Mouse (Mus musculus): ENCODE measurements around the gene Wrap53. TPM values are rescaled to one million over a fixed set of nuclear protein-coding genes. Genes with fewer than 3 reads are reported as not detected.
A peak's percentile ranks its signal among the peaks of the same experiment; 100 is the strongest.

Wrap53 gene
- polyA plus RNA-seq, 1 experiment from 2014 or later, result 23.2 TPM

GRCm38 (mm10) chr11:69521526-69522149 is 58.4 kb downstream of the Wrap53 start:
- Histone ChIP-seq H3K9ac (no peak overlapping the region), H3K4me2 (no peak overlapping the region), H3K9me3 (no peaks in the 10 kb centered on the region), H3K27ac (no peak overlapping the region), H3K36me3 (replicated peaks) (no peaks in the 10 kb centered on the region), H3K4me3 (no peak overlapping the region), H3K27me3 (replicated peaks) (no peaks in the 10 kb centered on the region), H3K4me1 (peaks cover 8% of the 10 kb centered on the region)
- 86% methylated on average over 9 of the region's 9 CpGs for WGBS
- ATAC-seq (replicated peaks), result no peak

- no peaks in the 10 kb centered on the region for H3K4me1 ChIP-seq
Observed at GRCm38 (mm10) chr11:69519976-69520375, 60.1 kb downstream of the Wrap53 start.

GRCm38 (mm10) chr11:69516661-69517060 is 63.4 kb downstream of the Wrap53 start:
- Histone ChIP-seq H3K27me3 (replicated peaks) (no peaks in the 10 kb centered on the region), H3K27ac (no peak overlapping the region), H3K9me3 (no peaks in the 10 kb centered on the region), H3K36me3 (replicated peaks) (no peaks in the 10 kb centered on the region), H3K4me3 (no peak overlapping the region), H3K9ac (no peak overlapping the region), H3K4me2 (no peak overlapping the region), H3K4me1 (no peaks in the 10 kb centered on the region)
- 69% methylated on average over 3 of the region's 3 CpGs for WGBS
- no peak for ATAC-seq (replicated peaks)

More at GRCm38 (mm10) chr11:69519976-69520375, 60.1 kb downstream of the Wrap53 start:
- no peaks in the 10 kb centered on the region for H3K36me3 ChIP-seq (replicated peaks)
- H3K4me2 ChIP-seq, result no peak overlapping the region
- no peaks in the 10 kb centered on the region for H3K9me3 ChIP-seq
- H3K9ac ChIP-seq, result no peak overlapping the region
- ATAC-seq (replicated peaks), result no peak
- H3K4me3 ChIP-seq, result no peak overlapping the region
- H3K27ac ChIP-seq, result no peak overlapping the region
- 71% methylated on average over 4 of the region's 4 CpGs for WGBS
- H3K27me3 ChIP-seq (replicated peaks), result no peaks in the 10 kb centered on the region

GRCm38 (mm10) chr11:69516151-69516640 is 63.9 kb downstream of the Wrap53 start:
- no peak for ATAC-seq (replicated peaks)
- Histone ChIP-seq H3K4me2 (no peak overlapping the region), H3K9me3 (no peaks in the 10 kb centered on the region), H3K4me3 (no peak overlapping the region), H3K27me3 (replicated peaks) (no peaks in the 10 kb centered on the region), H3K27ac (no peak overlapping the region), H3K4me1 (no peaks in the 10 kb centered on the region), H3K36me3 (replicated peaks) (no peaks in the 10 kb centered on the region), H3K9ac (no peak overlapping the region)
- WGBS, result 76% methylated on average over 15 of the region's 15 CpGs

- WGBS, result 11% methylated on average over 6 of the region's 6 CpGs
- Histone ChIP-seq H3K27ac (no peak overlapping the region), H3K4me3 (no peak overlapping the region), H3K4me2 (no peak overlapping the region), H3K9ac (no peak overlapping the region), H3K36me3 (replicated peaks) (no peaks in the 10 kb centered on the region), H3K27me3 (replicated peaks) (no peaks in the 10 kb centered on the region), H3K9me3 (no peaks in the 10 kb centered on the region), H3K4me1 (no peaks in the 10 kb centered on the region)
- ATAC-seq (replicated peaks), result 0 out of 2 replicates have a peak, but pooled peaks have one; percentile 62
Observed at GRCm38 (mm10) chr11:69513840-69514239, 66.2 kb downstream of the Wrap53 start.

Other genes with a start within 250 kb of the Wrap53 start
- gene Rnf227, start 239.8 kb downstream of the Wrap53 start, polyA plus RNA-seq (2015; fragmentation: Nextera tagmentation; extraction: Ambion mirVana), result 278 and 308 TPM in 2 replicates
- gene Chd3, start 210.8 kb downstream of the Wrap53 start, polyA plus RNA-seq (2015; fragmentation: Nextera tagmentation; extraction: Ambion mirVana), result 98.2 and 102 TPM in 2 replicates
- gene Naa38, start 184.8 kb downstream of the Wrap53 start, polyA plus RNA-seq (2015; fragmentation: Nextera tagmentation; extraction: Ambion mirVana), result 96.8 and 101 TPM in 2 replicates
- 32.7 and 33.5 TPM in 2 replicates for gene Cyb5d1, start 184.6 kb downstream of the Wrap53 start, polyA plus RNA-seq (2015; fragmentation: Nextera tagmentation; extraction: Ambion mirVana)
- 6.5 and 7.0 TPM in 2 replicates for gene Tmem88, start 182.0 kb downstream of the Wrap53 start, polyA plus RNA-seq (2015; fragmentation: Nextera tagmentation; extraction: Ambion mirVana)
- 41.3 and 45.3 TPM in 2 replicates for gene Kdm6b, start 166.6 kb downstream of the Wrap53 start, polyA plus RNA-seq (2015; fragmentation: Nextera tagmentation; extraction: Ambion mirVana)
- 4.5 and 5.7 TPM in 2 replicates for gene Dnah2, start 31.1 kb downstream of the Wrap53 start, polyA plus RNA-seq (2015; fragmentation: Nextera tagmentation; extraction: Ambion mirVana)
- gene Efnb3, start 20.1 kb downstream of the Wrap53 start, polyA plus RNA-seq (2015; fragmentation: Nextera tagmentation; extraction: Ambion mirVana), result 178 and 188 TPM in 2 replicates
- gene Trp53, start 104 bp upstream of the Wrap53 start, polyA plus RNA-seq (2015; fragmentation: Nextera tagmentation; extraction: Ambion mirVana), result 60.4 and 70.1 TPM in 2 replicates
- 60.0 and 60.9 TPM in 2 replicates for gene Atp1b2, start 25.7 kb upstream of the Wrap53 start, polyA plus RNA-seq (2015; fragmentation: Nextera tagmentation; extraction: Ambion mirVana)
- gene Shbg, start 37.6 kb upstream of the Wrap53 start, polyA plus RNA-seq (2015; fragmentation: Nextera tagmentation; extraction: Ambion mirVana), result not detected in 2 replicates
- gene Sat2, start 41.8 kb upstream of the Wrap53 start, polyA plus RNA-seq (2015; fragmentation: Nextera tagmentation; extraction: Ambion mirVana), result 23.5 and 24.9 TPM in 2 replicates
- gene Fxr2, start 52.7 kb upstream of the Wrap53 start, polyA plus RNA-seq (2015; fragmentation: Nextera tagmentation; extraction: Ambion mirVana), result 40.6 and 47.0 TPM in 2 replicates
- 0.20 TPM in 1 of 2 replicates, not detected in the other for gene Sox15, start 75.1 kb upstream of the Wrap53 start, polyA plus RNA-seq (2015; fragmentation: Nextera tagmentation; extraction: Ambion mirVana)
- gene Mpdu1, start 82.4 kb upstream of the Wrap53 start, polyA plus RNA-seq (2015; fragmentation: Nextera tagmentation; extraction: Ambion mirVana), result 99.9 and 108 TPM in 2 replicates
- gene Cd68, start 85.9 kb upstream of the Wrap53 start, polyA plus RNA-seq (2015; fragmentation: Nextera tagmentation; extraction: Ambion mirVana), result 9.4 and 10.4 TPM in 2 replicates
- gene Eif4a1, start 92.2 kb upstream of the Wrap53 start, polyA plus RNA-seq (2015; fragmentation: Nextera tagmentation; extraction: Ambion mirVana), result 460 and 473 TPM in 2 replicates
- 116 and 122 TPM in 2 replicates for gene Senp3, start 101.8 kb upstream of the Wrap53 start, polyA plus RNA-seq (2015; fragmentation: Nextera tagmentation; extraction: Ambion mirVana)
- 0.37 and 0.68 TPM in 2 replicates for gene Tnfsf13, start 105.5 kb upstream of the Wrap53 start, polyA plus RNA-seq (2015; fragmentation: Nextera tagmentation; extraction: Ambion mirVana)
- gene Tnfsf12, start 115.6 kb upstream of the Wrap53 start, polyA plus RNA-seq (2015; fragmentation: Nextera tagmentation; extraction: Ambion mirVana), result 2.0 and 2.4 TPM in 2 replicates
- 1.2 and 1.8 TPM in 2 replicates for gene Tnfsfm13, start 115.8 kb upstream of the Wrap53 start, polyA plus RNA-seq (2015; fragmentation: Nextera tagmentation; extraction: Ambion mirVana)
- gene Polr2a, start 178.4 kb upstream of the Wrap53 start, polyA plus RNA-seq (2015; fragmentation: Nextera tagmentation; extraction: Ambion mirVana), result 15.9 and 17.4 TPM in 2 replicates
- 0.17 and 0.26 TPM in 2 replicates for gene Slc35g3, start 181.7 kb upstream of the Wrap53 start, polyA plus RNA-seq (2015; fragmentation: Nextera tagmentation; extraction: Ambion mirVana)
- 4.1 and 4.3 TPM in 2 replicates for gene Zbtb4, start 185.7 kb upstream of the Wrap53 start, polyA plus RNA-seq (2015; fragmentation: Nextera tagmentation; extraction: Ambion mirVana)
- 0.98 and 1.2 TPM in 2 replicates for gene Chrnb1, start 215.7 kb upstream of the Wrap53 start, polyA plus RNA-seq (2015; fragmentation: Nextera tagmentation; extraction: Ambion mirVana)
- 3.7 and 4.5 TPM in 2 replicates for gene Fgf11, start 221.6 kb upstream of the Wrap53 start, polyA plus RNA-seq (2015; fragmentation: Nextera tagmentation; extraction: Ambion mirVana)
- gene Tmem102, start 225.4 kb upstream of the Wrap53 start, polyA plus RNA-seq (2015; fragmentation: Nextera tagmentation; extraction: Ambion mirVana), result 0.74 and 0.86 TPM in 2 replicates
- gene Gm39566, start 235.0 kb upstream of the Wrap53 start, polyA plus RNA-seq (2015; fragmentation: Nextera tagmentation; extraction: Ambion mirVana), result not detected in 2 replicates
- not detected in 2 replicates for gene Spem2, start 238.2 kb upstream of the Wrap53 start, polyA plus RNA-seq (2015; fragmentation: Nextera tagmentation; extraction: Ambion mirVana)
- 0.55 and 0.65 TPM in 2 replicates for gene Spem1, start 241.9 kb upstream of the Wrap53 start, polyA plus RNA-seq (2015; fragmentation: Nextera tagmentation; extraction: Ambion mirVana)